Mouse (Mus musculus) midbrain, embryonic 12.5 days (tissue): ENCODE measurements around the gene Spag6. TPM values are rescaled to one million over a fixed set of nuclear protein-coding genes. Genes with fewer than 3 reads are reported as not detected.

ENCODE experiments used
- ATAC-seq: fragments of 200-750 bp; cut with Nextera tagmentation; 2 replicates; pipeline ENCODE4 v1.8.0; 2017; ENCODE audit warnings: low read depth, moderate TSS enrichment, moderate library complexity; ENCODE audit not compliant: low FRiP score
- H3K27ac ChIP-seq: fragments of 300-500 bp; sonication (generic); replicated peaks from 2 replicates; pipeline ENCODE4 v1.5.1; 2016; ENCODE audit warnings: mild to moderate bottlenecking
- H3K27me3 ChIP-seq: fragments of 300-500 bp; sonication (generic); 2 replicates; pipeline ENCODE4 v1.6.1; 2016; ENCODE audit warnings: mild to moderate bottlenecking
- H3K36me3 ChIP-seq: fragments of 300-500 bp; sonication (generic); 2 replicates; pipeline ENCODE4 v1.6.1; 2016
- H3K4me1 ChIP-seq: fragments of 300-500 bp; sonication (generic); 2 replicates; pipeline ENCODE4 v1.6.1; 2016
- H3K4me2 ChIP-seq: fragments of 300-500 bp; sonication (generic); replicated peaks from 2 replicates; pipeline ENCODE4 v1.6.1; 2016; ENCODE audit warnings: mild to moderate bottlenecking, moderate library complexity
- H3K4me3 ChIP-seq: fragments of 300-500 bp; sonication (generic); 2 replicates; pipeline ENCODE4 v1.5.1; 2016; ENCODE audit warnings: mild to moderate bottlenecking
- H3K9ac ChIP-seq: fragments of 300-500 bp; sonication (generic); replicated peaks from 2 replicates; pipeline ENCODE4 v1.6.1; 2016; ENCODE audit warnings: mild to moderate bottlenecking, moderate library complexity
- H3K9me3 ChIP-seq: fragments of 300-500 bp; sonication (generic); 2 replicates; pipeline ENCODE4 v1.6.1; 2016; ENCODE audit warnings: mild to moderate bottlenecking
- WGBS: fragments of 180-500 bp; shearing (Covaris S2); methylation state at CpG from one replicate; pipeline ENCODE4 v1.1.7; 2016; 5-methylcytosine and 5-hydroxymethylcytosine counted together
- polyA plus RNA-seq: library from polyadenylated mRNA; unstranded; fragments of >200 nt; fragmentation: Nextera tagmentation; extraction: Ambion mirVana; gene quantifications from 2 replicates; pipeline ENCODE4 v1.2.1, GENCODE M21; 2016

Gene Spag6
- polyA plus RNA-seq, 1 experiment from 2014 or later, result 0.32 TPM

GRCm38 (mm10) chr2:18699401-18699990 lies 5.7 kb downstream of the Spag6 start:
- ATAC-seq, result no peak
- H3K4me3 ChIP-seq, result no peak overlapping the region
- H3K4me2 ChIP-seq, result no peak overlapping the region
- WGBS, result 0% methylated on average over 11 of the region's 11 CpGs
- H3K36me3 ChIP-seq, result no peaks in the 10 kb centered on the region
- peaks cover 14% of the 10 kb centered on the region; the same call in 1 of the 2 replicates for H3K4me1 ChIP-seq
- no peak overlapping the region for H3K9ac ChIP-seq
- H3K27me3 ChIP-seq, result peaks cover 60% of the 10 kb centered on the region
- no peak overlapping the region for H3K27ac ChIP-seq
- no peaks in the 10 kb centered on the region for H3K9me3 ChIP-seq

DNA sequence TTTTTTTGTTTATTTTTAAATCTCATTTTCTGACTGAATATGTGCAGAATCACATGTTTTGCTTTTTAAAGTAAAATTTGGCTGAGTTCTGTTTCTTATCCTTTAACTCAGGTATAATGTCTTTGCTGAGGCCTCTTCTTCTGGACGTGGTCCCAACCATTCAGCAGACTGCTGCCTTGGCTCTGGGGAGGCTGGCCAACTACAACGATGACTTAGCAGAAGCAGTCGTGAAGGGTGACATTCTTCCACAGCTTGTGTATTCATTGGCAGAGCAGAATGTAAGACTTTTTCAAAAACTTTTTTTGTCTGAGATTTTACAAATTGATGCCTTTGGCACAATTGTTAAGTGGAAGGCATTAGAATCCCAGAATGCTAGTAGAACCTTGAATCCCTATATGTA lies 16.5 kb downstream of the Spag6 start:
- no peaks in the 10 kb centered on the region for H3K27me3 ChIP-seq
- no peaks in the 10 kb centered on the region for H3K9me3 ChIP-seq
- no peaks in the 10 kb centered on the region for H3K4me1 ChIP-seq
- H3K4me2 ChIP-seq, result no peak overlapping the region
- no peak overlapping the region for H3K4me3 ChIP-seq
- no peak overlapping the region for H3K27ac ChIP-seq
- H3K36me3 ChIP-seq, result no peaks in the 10 kb centered on the region
- no peak for ATAC-seq
- no peak overlapping the region for H3K9ac ChIP-seq
- WGBS, result 77% methylated on average over 3 of the region's 3 CpGs

DNA sequence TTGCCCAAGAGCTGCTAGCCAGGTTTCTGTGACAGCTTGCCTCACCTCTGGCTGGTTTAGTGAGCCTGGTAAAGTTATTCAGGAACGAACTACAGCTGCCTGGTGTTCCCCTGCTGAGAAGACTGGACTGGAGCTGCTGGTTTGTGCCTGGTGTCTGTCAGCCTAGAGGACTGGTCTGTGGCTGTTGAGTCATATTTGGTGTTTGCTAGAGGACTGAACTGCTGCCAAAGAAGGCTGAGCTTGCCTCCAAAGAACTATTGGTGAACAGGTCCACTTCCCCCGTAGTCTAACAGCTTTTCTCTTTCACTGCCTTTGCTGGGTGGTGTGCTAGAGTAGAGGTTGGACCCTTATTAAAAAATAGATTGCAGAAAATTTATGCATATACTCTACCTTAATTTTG lies 19.2 kb downstream of the Spag6 start:
- no peak for ATAC-seq

DNA sequence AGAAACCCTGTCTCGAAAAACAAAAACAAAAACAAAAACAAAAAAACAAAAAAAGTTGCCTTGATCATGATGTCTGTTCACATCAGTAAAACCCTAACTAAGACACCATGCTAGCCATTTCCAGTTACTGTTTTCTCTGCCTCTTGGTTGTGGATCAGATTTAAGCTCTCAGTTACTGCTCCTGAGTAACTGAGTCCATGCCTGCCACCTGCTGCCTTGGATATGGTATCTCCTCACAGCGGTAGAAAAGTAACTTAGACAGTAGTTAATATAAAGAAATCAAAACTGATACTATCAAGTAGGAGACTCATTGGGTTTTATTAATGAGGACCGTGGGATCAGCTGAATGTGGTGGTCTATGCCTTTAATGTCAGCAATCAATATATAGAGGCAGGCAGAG lies 20.5 kb downstream of the Spag6 start:
- WGBS, result 84% methylated on average over 3 of the region's 3 CpGs
- no peaks in the 10 kb centered on the region for H3K4me1 ChIP-seq
- ATAC-seq, result no peak
- H3K9ac ChIP-seq, result no peak overlapping the region
- no peaks in the 10 kb centered on the region for H3K27me3 ChIP-seq
- no peak overlapping the region for H3K4me3 ChIP-seq
- no peak overlapping the region for H3K27ac ChIP-seq
- no peaks in the 10 kb centered on the region for H3K9me3 ChIP-seq
- no peak overlapping the region for H3K4me2 ChIP-seq
- H3K36me3 ChIP-seq, result no peaks in the 10 kb centered on the region

More for the DNA sequence above, 19.2 kb downstream of the Spag6 start:
- no peaks in the 10 kb centered on the region for H3K36me3 ChIP-seq
- H3K9me3 ChIP-seq, result no peaks in the 10 kb centered on the region
- H3K4me1 ChIP-seq, result no peaks in the 10 kb centered on the region
- no peak overlapping the region for H3K9ac ChIP-seq
- H3K27ac ChIP-seq, result no peak overlapping the region
- WGBS, result 68% methylated on average over 2 of the region's 2 CpGs
- no peak overlapping the region for H3K4me3 ChIP-seq
- no peak overlapping the region for H3K4me2 ChIP-seq
- H3K27me3 ChIP-seq, result no peaks in the 10 kb centered on the region

DNA sequence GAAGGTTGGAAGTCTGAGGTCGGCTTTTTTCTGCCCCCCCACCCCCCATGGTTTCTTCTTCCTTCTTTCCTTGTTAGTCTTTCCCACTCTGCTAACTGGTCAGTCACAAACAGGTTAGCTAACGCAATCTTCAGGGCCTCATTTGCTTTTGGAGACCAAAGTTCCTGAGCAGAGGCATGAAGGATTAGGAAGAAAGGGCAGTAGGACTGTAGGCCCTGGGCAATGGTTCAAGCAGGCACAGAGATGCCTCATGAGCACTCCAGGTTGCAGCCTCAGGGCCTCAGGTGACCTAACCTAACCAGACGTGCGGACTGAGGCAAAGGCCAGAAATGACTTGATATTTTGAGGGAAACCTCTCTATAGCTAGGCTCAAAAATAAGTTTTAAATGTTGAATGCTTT lies 24.7 kb downstream of the Spag6 start:
- ATAC-seq, result no peak
- Histone ChIP-seq H3K4me2 (no peak overlapping the region), H3K27me3 (no peaks in the 10 kb centered on the region), H3K4me1 (no peaks in the 10 kb centered on the region), H3K27ac (no peak overlapping the region), H3K9me3 (no peaks in the 10 kb centered on the region), H3K9ac (no peak overlapping the region), H3K4me3 (no peak overlapping the region), H3K36me3 (no peaks in the 10 kb centered on the region)
- WGBS, result 81% methylated on average over 4 of the region's 4 CpGs

- Histone ChIP-seq H3K9me3 (no peaks in the 10 kb centered on the region), H3K4me3 (no peak overlapping the region), H3K9ac (no peak overlapping the region), H3K27ac (no peak overlapping the region), H3K4me2 (no peak overlapping the region), H3K27me3 (no peaks in the 10 kb centered on the region), H3K4me1 (no peaks in the 10 kb centered on the region), H3K36me3 (no peaks in the 10 kb centered on the region)
- 58% methylated on average over 3 of the region's 3 CpGs for WGBS
- no peak for ATAC-seq
These were observed 28.5 kb downstream of the Spag6 start for GRCm38 (mm10) chr2:18722208-18722830.

DNA sequence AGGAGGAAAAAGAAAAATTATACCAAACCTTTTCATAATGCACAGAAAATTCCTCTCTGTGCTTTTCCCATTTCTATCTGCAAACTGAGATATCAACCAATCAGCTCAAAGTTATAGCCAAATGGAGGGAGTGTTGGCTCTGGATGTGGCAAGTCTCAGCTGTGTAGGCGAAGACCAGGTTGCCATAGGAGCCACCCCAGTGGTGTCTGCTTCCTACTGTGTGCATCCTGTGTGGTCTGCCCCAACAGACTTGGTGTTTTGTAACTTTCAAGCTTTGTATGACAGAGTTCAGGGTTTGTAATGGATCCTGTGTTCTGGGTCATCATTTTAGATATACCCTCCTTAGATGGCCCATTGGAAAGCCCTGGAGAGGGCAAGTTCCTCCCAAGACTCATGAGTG lies 30.6 kb downstream of the Spag6 start:
- Histone ChIP-seq H3K9ac (no peak overlapping the region), H3K9me3 (no peaks in the 10 kb centered on the region), H3K4me1 (no peaks in the 10 kb centered on the region), H3K4me2 (no peak overlapping the region), H3K27me3 (no peaks in the 10 kb centered on the region; the same call in 1 of the 2 replicates), H3K4me3 (no peak overlapping the region), H3K36me3 (no peaks in the 10 kb centered on the region), H3K27ac (no peak overlapping the region)
- ATAC-seq, result no peak
- WGBS, result 73% methylated on average over 1 of the region's 1 CpGs

GRCm38 (mm10) chr2:18725880-18726279 lies 32.0 kb downstream of the Spag6 start:
- no peaks in the 10 kb centered on the region for H3K9me3 ChIP-seq
- H3K4me1 ChIP-seq, result no peaks in the 10 kb centered on the region
- no peaks in the 10 kb centered on the region for H3K36me3 ChIP-seq
- no peaks in the 10 kb centered on the region; the same call in 1 of the 2 replicates for H3K27me3 ChIP-seq
- H3K9ac ChIP-seq, result no peak overlapping the region
- 85% methylated on average over 4 of the region's 4 CpGs for WGBS
- H3K4me2 ChIP-seq, result no peak overlapping the region
- no peak overlapping the region for H3K27ac ChIP-seq
- H3K4me3 ChIP-seq, result no peak overlapping the region
- no peak for ATAC-seq

- Histone ChIP-seq H3K4me3 (no peak overlapping the region), H3K27ac (no peak overlapping the region), H3K36me3 (no peaks in the 10 kb centered on the region), H3K4me2 (peak overlapping the region; percentile 22; the same call in 1 of the 2 replicates), H3K4me1 (peaks cover 10% of the 10 kb centered on the region; the same call in 1 of the 2 replicates), H3K9ac (no peak overlapping the region), H3K9me3 (no peaks in the 10 kb centered on the region), H3K27me3 (peaks cover 4% of the 10 kb centered on the region)
- peak; percentile 66 for ATAC-seq
- 24% methylated on average over 9 of the region's 9 CpGs for WGBS
These were observed 37.9 kb downstream of the Spag6 start for GRCm38 (mm10) chr2:18731718-18732117.

- ATAC-seq, result peak; percentile 55
- Histone ChIP-seq H3K4me1 (peaks cover 10% of the 10 kb centered on the region; the same call in 1 of the 2 replicates), H3K36me3 (no peaks in the 10 kb centered on the region), H3K4me2 (no peak overlapping the region), H3K27me3 (peaks cover 4% of the 10 kb centered on the region; the same call in 1 of the 2 replicates), H3K9ac (no peak overlapping the region), H3K9me3 (no peaks in the 10 kb centered on the region), H3K27ac (0 out of 2 replicates have a peak overlapping the region, but pooled peaks have one; percentile 30), H3K4me3 (no peak overlapping the region)
- WGBS, result 20% methylated on average over 5 of the region's 5 CpGs
These were observed 40.7 kb downstream of the Spag6 start for GRCm38 (mm10) chr2:18734394-18735127.

GRCm38 (mm10) chr2:18737040-18737439 lies 43.2 kb downstream of the Spag6 start:
- Histone ChIP-seq H3K27ac (no peak overlapping the region), H3K4me2 (no peak overlapping the region), H3K27me3 (peaks cover 4% of the 10 kb centered on the region; the same call in 1 of the 2 replicates), H3K4me3 (no peak overlapping the region), H3K9ac (no peak overlapping the region), H3K36me3 (no peaks in the 10 kb centered on the region), H3K4me1 (peaks cover 5% of the 10 kb centered on the region; the same call in 1 of the 2 replicates), H3K9me3 (no peaks in the 10 kb centered on the region)
- WGBS, result 48% methylated on average over 8 of the region's 8 CpGs
- no peak for ATAC-seq

GRCm38 (mm10) chr2:18739216-18739615 lies 45.4 kb downstream of the Spag6 start:
- Histone ChIP-seq H3K9ac (no peak overlapping the region), H3K27me3 (no peaks in the 10 kb centered on the region; the same call in 1 of the 2 replicates), H3K4me1 (peaks cover 5% of the 10 kb centered on the region; the same call in 1 of the 2 replicates), H3K27ac (no peak overlapping the region), H3K4me2 (no peak overlapping the region), H3K4me3 (no peak overlapping the region), H3K9me3 (no peaks in the 10 kb centered on the region), H3K36me3 (no peaks in the 10 kb centered on the region)
- no peak for ATAC-seq
- 71% methylated on average over 2 of the region's 2 CpGs for WGBS
